Mouse (Mus musculus): ENCODE data around the gene Gm30083. TPM values are rescaled to one million over a fixed set of nuclear protein-coding genes. Genes with fewer than 3 reads are reported as not detected.

Gene Gm30083
- polyA plus RNA-seq, 1 experiment from 2014 or later = not detected

- no peak overlapping the region for H3K4me2 ChIP-seq (replicated peaks; ENCODE audit: low read depth)
- no peak for ATAC-seq
- H3K4me1 ChIP-seq (replicated peaks; ENCODE audit: control insufficient read depth, insufficient read depth, low read length) = no peaks in the 10 kb centered on the region
- no peak overlapping the region for H3K27ac ChIP-seq (ENCODE audit: low read depth, low read length)
- no peaks in the 10 kb centered on the region for H3K9me3 ChIP-seq (ENCODE audit: control insufficient read depth)
- H3K27me3 ChIP-seq (replicated peaks; ENCODE audit: control insufficient read depth, insufficient read depth, low read length) = 0 out of 2 replicates have a peak, but pooled peaks cover 3% of the 10 kb centered on the region
- H3K36me3 ChIP-seq (ENCODE audit: control insufficient read depth, insufficient read depth) = no peaks in the 10 kb centered on the region
- WGBS = 71% methylated on average over 5 of the region's 5 CpGs
- H3K9ac ChIP-seq (ENCODE audit: low read depth, low read length) = no peak overlapping the region
- no peak overlapping the region for H3K4me3 ChIP-seq (ENCODE audit: low read depth, low read length)
- no peak for TF ChIP-seq CTCF (IDR thresholded peaks at IDR 0.05; ENCODE audit: low read depth)
Observed at GRCm38 (mm10) chr14:33974752-33975151, 40.2 kb downstream of the Gm30083 start.

- Histone ChIP-seq H3K4me2 (replicated peaks; ENCODE audit: low read depth) (no peak overlapping the region), H3K36me3 (ENCODE audit: control insufficient read depth, insufficient read depth) (no peaks in the 10 kb centered on the region), H3K9ac (ENCODE audit: low read depth, low read length) (no peak overlapping the region), H3K27ac (ENCODE audit: low read depth, low read length) (no peak overlapping the region), H3K9me3 (ENCODE audit: control insufficient read depth) (no peaks in the 10 kb centered on the region), H3K27me3 (replicated peaks; ENCODE audit: control insufficient read depth, insufficient read depth, low read length) (0 out of 2 replicates have a peak, but pooled peaks cover 3% of the 10 kb centered on the region), H3K4me1 (replicated peaks; ENCODE audit: control insufficient read depth, insufficient read depth, low read length) (no peaks in the 10 kb centered on the region), H3K4me3 (ENCODE audit: low read depth, low read length) (no peak overlapping the region)
- TF ChIP-seq CTCF (IDR thresholded peaks at IDR 0.05; ENCODE audit: low read depth) = peak; percentile 64
- no peak for ATAC-seq
- WGBS = 44% methylated on average over 7 of the region's 7 CpGs
Observed at GRCm38 (mm10) chr14:33972679-33973078, 42.3 kb downstream of the Gm30083 start.

GRCm38 (mm10) chr14:33965675-33966074 is 49.3 kb downstream of the Gm30083 start:
- no peak overlapping the region for H3K27ac ChIP-seq (ENCODE audit: low read depth, low read length)
- ATAC-seq = no peak
- no peaks in the 10 kb centered on the region for H3K4me1 ChIP-seq (replicated peaks; ENCODE audit: control insufficient read depth, insufficient read depth, low read length)
- no peaks in the 10 kb centered on the region for H3K27me3 ChIP-seq (replicated peaks; ENCODE audit: control insufficient read depth, insufficient read depth, low read length)
- TF ChIP-seq CTCF (IDR thresholded peaks at IDR 0.05; ENCODE audit: low read depth) = peak; percentile 37
- WGBS = 67% methylated on average over 7 of the region's 7 CpGs
- no peaks in the 10 kb centered on the region for H3K36me3 ChIP-seq (ENCODE audit: control insufficient read depth, insufficient read depth)
- H3K9me3 ChIP-seq (ENCODE audit: control insufficient read depth) = no peaks in the 10 kb centered on the region
- no peak overlapping the region for H3K4me2 ChIP-seq (replicated peaks; ENCODE audit: low read depth)
- H3K9ac ChIP-seq (ENCODE audit: low read depth, low read length) = no peak overlapping the region
- H3K4me3 ChIP-seq (ENCODE audit: low read depth, low read length) = no peak overlapping the region

- no peak for ATAC-seq
- Histone ChIP-seq H3K27ac (ENCODE audit: low read depth, low read length) (no peak overlapping the region), H3K27me3 (replicated peaks; ENCODE audit: control insufficient read depth, insufficient read depth, low read length) (no peaks in the 10 kb centered on the region), H3K4me2 (replicated peaks; ENCODE audit: low read depth) (no peak overlapping the region), H3K36me3 (ENCODE audit: control insufficient read depth, insufficient read depth) (no peaks in the 10 kb centered on the region), H3K9ac (ENCODE audit: low read depth, low read length) (no peak overlapping the region), H3K4me1 (replicated peaks; ENCODE audit: control insufficient read depth, insufficient read depth, low read length) (no peaks in the 10 kb centered on the region), H3K9me3 (ENCODE audit: control insufficient read depth) (no peaks in the 10 kb centered on the region), H3K4me3 (ENCODE audit: low read depth, low read length) (no peak overlapping the region)
- WGBS = 14% methylated on average over 9 of the region's 9 CpGs
- TF ChIP-seq CTCF (IDR thresholded peaks at IDR 0.05; ENCODE audit: low read depth) = peak; percentile 80
Observed at GRCm38 (mm10) chr14:33959341-33959740, 55.6 kb downstream of the Gm30083 start.

- Histone ChIP-seq H3K27me3 (replicated peaks; ENCODE audit: control insufficient read depth, insufficient read depth, low read length) (no peaks in the 10 kb centered on the region), H3K9me3 (ENCODE audit: control insufficient read depth) (no peaks in the 10 kb centered on the region), H3K9ac (ENCODE audit: low read depth, low read length) (no peak overlapping the region), H3K4me3 (ENCODE audit: low read depth, low read length) (no peak overlapping the region), H3K4me1 (replicated peaks; ENCODE audit: control insufficient read depth, insufficient read depth, low read length) (no peaks in the 10 kb centered on the region), H3K27ac (ENCODE audit: low read depth, low read length) (no peak overlapping the region), H3K36me3 (ENCODE audit: control insufficient read depth, insufficient read depth) (no peaks in the 10 kb centered on the region), H3K4me2 (replicated peaks; ENCODE audit: low read depth) (no peak overlapping the region)
- WGBS = 46% methylated on average over 3 of the region's 3 CpGs
- TF ChIP-seq CTCF (IDR thresholded peaks at IDR 0.05; ENCODE audit: low read depth) = no peak
- no peak for ATAC-seq
Observed at GRCm38 (mm10) chr14:33958841-33959240, 56.1 kb downstream of the Gm30083 start.

- H3K4me2 ChIP-seq (replicated peaks; ENCODE audit: low read depth) = no peak overlapping the region
- H3K9ac ChIP-seq (ENCODE audit: low read depth, low read length) = no peak overlapping the region
- TF ChIP-seq CTCF (IDR thresholded peaks at IDR 0.05; ENCODE audit: low read depth) = no peak
- H3K27ac ChIP-seq (ENCODE audit: low read depth, low read length) = no peak overlapping the region
- no peak for ATAC-seq
- H3K27me3 ChIP-seq (replicated peaks; ENCODE audit: control insufficient read depth, insufficient read depth, low read length) = no peaks in the 10 kb centered on the region
- no peaks in the 10 kb centered on the region for H3K36me3 ChIP-seq (ENCODE audit: control insufficient read depth, insufficient read depth)
- 86% methylated on average over 4 of the region's 4 CpGs for WGBS
- no peak overlapping the region for H3K4me3 ChIP-seq (ENCODE audit: low read depth, low read length)
- no peaks in the 10 kb centered on the region for H3K9me3 ChIP-seq (ENCODE audit: control insufficient read depth)
- no peaks in the 10 kb centered on the region for H3K4me1 ChIP-seq (replicated peaks; ENCODE audit: control insufficient read depth, insufficient read depth, low read length)
Observed at GRCm38 (mm10) chr14:33958186-33958585, 56.8 kb downstream of the Gm30083 start.

GRCm38 (mm10) chr14:33956055-33956454 is 58.9 kb downstream of the Gm30083 start:
- Histone ChIP-seq H3K4me2 (replicated peaks; ENCODE audit: low read depth) (no peak overlapping the region), H3K4me3 (ENCODE audit: low read depth, low read length) (no peak overlapping the region), H3K9me3 (ENCODE audit: control insufficient read depth) (no peaks in the 10 kb centered on the region), H3K27me3 (replicated peaks; ENCODE audit: control insufficient read depth, insufficient read depth, low read length) (no peaks in the 10 kb centered on the region), H3K9ac (ENCODE audit: low read depth, low read length) (no peak overlapping the region), H3K27ac (ENCODE audit: low read depth, low read length) (no peak overlapping the region), H3K36me3 (ENCODE audit: control insufficient read depth, insufficient read depth) (no peaks in the 10 kb centered on the region), H3K4me1 (replicated peaks; ENCODE audit: control insufficient read depth, insufficient read depth, low read length) (no peaks in the 10 kb centered on the region)
- 72% methylated on average over 13 of the region's 13 CpGs for WGBS
- peak; percentile 28 for TF ChIP-seq CTCF (IDR thresholded peaks at IDR 0.05; ENCODE audit: low read depth)
- ATAC-seq = no peak
